Mouse (Mus musculus): Measurements from ENCODE around the gene Kdm6b.

Gene Kdm6b

GRCm38 (mm10) chr11:69419443-69419812, 6.0 kb upstream of the Kdm6b start:
- no peak for DNase-seq (ENCODE audit: low read depth, low spot score)

GRCm38 (mm10) chr11:69418481-69419442, 5.3 kb upstream of the Kdm6b start:
- DNase-seq (ENCODE audit: low read depth, low spot score): peak; percentile 97

DNA sequence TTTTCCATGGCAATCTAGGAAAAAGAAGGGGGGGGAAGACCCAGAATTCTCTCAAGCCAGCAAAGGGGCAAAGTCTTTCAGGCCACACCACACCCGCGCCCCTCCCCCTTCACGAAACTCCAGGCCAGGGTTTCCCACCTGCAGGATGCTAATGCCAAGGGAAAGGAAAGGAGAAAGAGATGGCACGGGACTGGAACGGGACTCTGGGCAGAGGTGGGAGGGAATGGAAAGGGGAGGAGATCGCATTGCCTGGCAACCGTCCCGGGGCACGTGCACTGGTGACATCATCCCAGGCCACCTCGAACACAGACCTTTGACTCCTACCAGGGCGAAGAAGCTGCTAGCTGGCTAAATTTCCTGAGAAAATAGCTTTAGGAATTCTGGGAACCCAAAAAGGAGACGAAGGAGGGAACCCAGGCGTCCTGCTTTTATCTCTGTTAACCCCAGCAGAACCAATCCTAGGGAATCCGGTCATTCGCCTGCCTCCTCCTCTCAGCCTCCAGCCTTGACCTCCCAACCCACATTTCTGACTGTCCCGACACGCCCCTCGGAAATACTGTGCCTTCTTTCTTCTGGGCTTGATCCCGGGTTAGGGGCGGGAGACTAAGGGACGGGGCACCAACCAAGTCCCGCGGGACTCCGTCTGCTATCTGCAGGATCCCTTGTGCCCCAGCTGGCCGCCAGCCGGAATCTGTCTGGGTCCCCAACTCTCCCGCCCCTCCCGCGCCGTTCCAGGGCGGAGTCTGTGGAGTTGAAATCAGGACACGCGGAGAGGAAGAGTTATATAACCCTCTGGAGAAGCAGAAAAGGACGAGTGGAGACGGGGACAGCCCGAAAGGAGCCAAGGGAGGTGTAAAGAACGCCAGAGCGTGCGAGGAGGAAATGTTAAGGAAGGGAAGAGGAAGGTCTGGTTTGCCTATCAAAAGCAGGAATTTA, 4.2 kb upstream of the Kdm6b start:
- DNase-seq (ENCODE audit: low read depth, low spot score): no peak

- DNase-seq (ENCODE audit: low read depth, low spot score): no peak
Observed at GRCm38 (mm10) chr11:69416921-69417448, 3.5 kb upstream of the Kdm6b start.

- DNase-seq (ENCODE audit: low read depth, low spot score): no peak
Observed at GRCm38 (mm10) chr11:69416509-69416908, 3.0 kb upstream of the Kdm6b start.

DNA sequence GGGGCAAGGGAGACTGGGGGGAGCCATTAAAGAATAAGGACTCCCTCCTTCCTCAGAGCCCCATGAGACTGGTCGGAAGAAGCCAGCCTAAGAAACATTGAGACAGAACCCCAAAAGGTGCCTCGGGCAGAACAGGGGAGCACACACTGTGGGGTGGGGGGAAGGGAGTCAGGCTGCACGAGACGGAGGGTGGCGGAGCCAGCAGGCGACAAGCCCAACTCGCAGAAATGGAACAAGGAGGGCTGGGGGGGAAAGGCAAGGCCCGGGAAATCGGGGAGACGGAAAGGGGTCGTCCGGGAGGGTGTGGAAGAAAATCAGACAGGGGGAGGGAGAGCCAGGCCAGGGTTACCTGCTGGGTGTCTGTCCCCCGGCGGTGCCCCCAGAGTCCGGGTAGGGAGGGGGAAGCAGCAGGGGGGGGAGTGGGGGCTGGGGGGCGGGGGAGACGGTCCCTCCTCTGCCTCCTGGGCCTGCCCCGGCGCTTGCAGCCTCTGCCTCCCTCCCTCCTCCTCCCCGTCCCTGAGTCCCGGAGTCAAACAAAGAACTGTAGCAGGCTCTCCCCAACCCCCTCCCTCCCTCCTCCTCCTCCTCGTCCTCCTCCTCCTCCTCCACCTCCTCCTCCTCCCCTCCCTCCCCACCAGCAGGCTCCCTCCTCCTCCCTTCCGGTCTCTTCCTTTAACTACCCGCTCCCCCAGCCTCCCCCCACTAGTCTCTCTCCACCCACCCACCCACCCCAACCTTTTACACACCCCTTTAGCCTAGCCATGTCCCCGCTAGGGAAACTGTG, 2.4 kb upstream of the Kdm6b start:
- DNase-seq (ENCODE audit: low read depth, low spot score): no peak

DNA sequence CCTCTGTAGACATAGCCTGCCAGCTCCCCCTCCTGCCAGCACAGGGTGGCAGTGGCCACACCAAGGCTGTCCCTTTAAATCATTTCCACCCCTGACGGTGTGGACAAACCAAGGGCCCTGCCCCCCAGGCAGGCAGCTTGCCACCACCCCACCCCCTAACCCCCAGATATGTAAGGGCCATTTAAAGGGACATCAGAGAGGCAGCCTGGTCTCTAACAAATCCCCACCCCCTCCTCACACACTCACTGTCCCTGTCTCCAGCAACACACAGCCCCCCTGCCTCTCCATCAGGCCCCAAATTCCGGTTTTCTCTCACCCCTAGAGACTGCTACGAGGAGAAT, 1.8 kb upstream of the Kdm6b start:
- DNase-seq (ENCODE audit: low read depth, low spot score): no peak

DNA sequence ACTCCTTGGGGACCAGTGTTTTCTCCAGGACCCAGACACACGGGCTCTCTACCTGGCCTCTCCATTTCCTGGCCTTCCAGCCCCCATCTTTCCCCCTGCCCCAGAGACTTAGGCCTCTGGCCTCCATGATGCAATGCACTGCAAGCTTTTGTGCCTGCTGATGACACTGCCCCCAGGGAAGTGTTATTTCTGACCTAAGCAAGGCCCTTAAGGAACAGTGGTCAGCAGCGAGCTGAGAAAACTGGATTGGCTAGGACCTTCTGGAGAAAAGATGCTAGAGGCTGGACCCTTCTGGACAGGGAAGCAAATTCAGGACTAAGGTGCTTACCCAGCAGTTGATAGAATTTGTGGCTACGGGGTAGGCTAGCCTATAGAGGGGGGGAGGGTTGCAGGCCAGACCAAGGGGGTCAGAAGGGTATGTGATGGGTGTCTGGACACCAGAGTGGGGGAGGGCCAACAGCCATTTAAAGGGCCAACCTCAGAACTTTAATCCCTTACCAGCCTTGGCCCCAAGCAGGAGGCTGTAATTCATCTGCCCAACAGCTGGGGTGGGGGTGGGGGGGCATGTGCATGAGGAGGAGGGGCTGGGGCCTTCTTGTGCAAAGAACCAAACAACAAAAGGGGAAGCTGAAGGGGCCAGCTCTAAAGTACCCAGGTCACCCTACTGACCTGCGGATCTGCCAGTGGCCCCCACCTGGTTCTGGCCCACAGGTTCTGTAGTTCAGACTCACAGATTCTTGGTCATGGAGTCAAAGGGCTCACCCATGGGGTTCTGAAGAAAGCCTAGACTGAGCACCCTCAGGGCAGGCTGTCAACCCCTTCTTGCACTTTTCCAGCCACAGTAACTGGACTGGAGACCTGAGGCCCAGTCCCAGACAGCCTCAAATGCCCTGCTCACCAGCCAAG, 1.2 kb upstream of the Kdm6b start:
- DNase-seq (ENCODE audit: low read depth, low spot score): no peak

GRCm38 (mm10) chr11:69412548-69412947, 927 bp downstream of the Kdm6b start:
- DNase-seq (ENCODE audit: low read depth, low spot score): no peak

GRCm38 (mm10) chr11:69411538-69412203, 1.8 kb downstream of the Kdm6b start:
- no peak for DNase-seq (ENCODE audit: low read depth, low spot score)

DNA sequence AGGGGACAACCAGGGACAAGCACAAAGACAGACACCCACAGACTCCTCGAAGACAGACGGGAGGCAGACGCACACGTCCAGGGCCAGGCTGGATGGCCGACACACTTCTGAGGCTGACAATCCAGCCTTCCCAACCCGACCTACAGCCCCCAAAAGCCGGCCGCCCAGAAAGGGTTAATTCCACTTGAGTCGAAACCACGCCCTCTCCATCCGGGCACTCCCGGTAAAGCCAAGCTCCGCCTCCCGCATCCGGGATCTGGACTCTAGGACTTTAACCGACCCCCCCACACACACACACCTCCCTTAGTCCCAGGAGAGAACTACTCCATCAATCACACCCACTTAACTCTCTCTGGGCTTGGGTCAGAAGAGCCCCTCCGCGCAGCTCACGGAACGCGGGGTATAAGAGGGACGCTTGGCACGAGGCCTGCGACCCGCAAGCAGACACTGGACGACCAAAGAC, 2.4 kb downstream of the Kdm6b start:
- no peak for DNase-seq (ENCODE audit: low read depth, low spot score)

DNA sequence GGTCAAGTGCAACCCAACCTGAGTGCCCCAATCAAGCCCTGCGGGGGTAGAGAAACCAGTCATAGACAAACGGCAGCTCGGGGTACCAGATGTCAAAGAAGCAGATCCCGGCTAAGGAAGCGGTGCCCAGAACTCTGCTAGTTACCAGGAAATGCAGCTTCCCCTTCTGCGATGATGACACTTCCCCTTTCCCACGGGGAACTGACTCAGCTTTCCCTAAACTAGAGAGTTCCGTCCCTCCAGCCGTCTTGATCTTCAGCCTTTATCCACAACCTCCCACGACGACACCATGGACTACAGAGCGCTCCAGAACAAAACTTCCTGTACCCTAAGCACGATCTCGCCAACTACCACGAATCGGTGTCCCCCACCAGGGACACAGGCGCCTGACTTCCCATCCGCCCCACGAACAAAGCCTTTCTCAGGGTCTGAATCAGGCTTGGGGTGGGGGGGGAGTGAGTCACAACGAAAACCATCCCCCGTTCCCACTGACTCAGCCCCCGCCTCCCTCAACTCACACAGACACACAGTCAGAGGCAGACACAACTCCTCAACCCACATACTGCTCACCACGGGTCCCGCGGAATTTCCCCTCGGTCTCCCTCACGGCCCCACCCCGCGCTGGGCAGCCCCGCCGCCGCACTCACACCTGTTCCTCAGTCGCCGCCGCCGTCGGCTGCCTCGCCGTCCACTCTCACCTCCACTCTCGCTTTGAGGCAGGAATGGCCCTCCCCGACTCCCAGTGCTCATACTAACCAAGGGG, 3.0 kb downstream of the Kdm6b start:
- no peak for DNase-seq (ENCODE audit: low read depth, low spot score)

DNA sequence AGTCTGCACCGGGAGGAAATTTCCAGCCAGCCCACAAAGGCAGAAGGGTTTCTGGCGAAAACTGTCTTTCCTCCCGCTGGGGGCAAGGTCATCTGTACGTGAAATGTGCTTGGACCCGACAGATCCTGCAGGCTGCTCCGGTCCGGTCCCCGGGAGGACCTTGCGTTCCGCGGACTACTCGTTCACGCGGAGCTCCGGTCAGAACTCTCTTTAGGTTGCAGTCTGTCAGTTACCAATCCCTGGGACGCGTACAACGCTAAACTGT, 3.5 kb downstream of the Kdm6b start:
- no peak for DNase-seq (ENCODE audit: low read depth, low spot score)

- DNase-seq (ENCODE audit: low read depth, low spot score): no peak
Observed at GRCm38 (mm10) chr11:69409378-69410044, 4.0 kb downstream of the Kdm6b start.

GRCm38 (mm10) chr11:69408541-69409377, 4.7 kb downstream of the Kdm6b start:
- peak; percentile 97 for DNase-seq (ENCODE audit: low read depth, low spot score)

DNA sequence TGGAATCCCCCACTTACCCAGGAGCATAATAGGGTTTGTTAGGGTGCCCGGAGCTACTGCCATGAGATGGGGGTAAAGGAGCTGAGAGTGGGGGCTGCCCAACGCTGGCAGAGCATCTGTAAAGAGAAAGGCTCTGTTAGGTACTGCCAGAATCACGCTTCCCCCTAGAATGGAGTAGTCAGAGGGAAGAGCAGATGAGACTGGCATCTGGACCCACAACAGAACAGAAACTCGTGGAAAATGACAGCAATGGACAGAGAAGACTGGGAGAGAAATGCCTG, 5.8 kb downstream of the Kdm6b start:
- no peak for DNase-seq (ENCODE audit: low read depth, low spot score)

DNA sequence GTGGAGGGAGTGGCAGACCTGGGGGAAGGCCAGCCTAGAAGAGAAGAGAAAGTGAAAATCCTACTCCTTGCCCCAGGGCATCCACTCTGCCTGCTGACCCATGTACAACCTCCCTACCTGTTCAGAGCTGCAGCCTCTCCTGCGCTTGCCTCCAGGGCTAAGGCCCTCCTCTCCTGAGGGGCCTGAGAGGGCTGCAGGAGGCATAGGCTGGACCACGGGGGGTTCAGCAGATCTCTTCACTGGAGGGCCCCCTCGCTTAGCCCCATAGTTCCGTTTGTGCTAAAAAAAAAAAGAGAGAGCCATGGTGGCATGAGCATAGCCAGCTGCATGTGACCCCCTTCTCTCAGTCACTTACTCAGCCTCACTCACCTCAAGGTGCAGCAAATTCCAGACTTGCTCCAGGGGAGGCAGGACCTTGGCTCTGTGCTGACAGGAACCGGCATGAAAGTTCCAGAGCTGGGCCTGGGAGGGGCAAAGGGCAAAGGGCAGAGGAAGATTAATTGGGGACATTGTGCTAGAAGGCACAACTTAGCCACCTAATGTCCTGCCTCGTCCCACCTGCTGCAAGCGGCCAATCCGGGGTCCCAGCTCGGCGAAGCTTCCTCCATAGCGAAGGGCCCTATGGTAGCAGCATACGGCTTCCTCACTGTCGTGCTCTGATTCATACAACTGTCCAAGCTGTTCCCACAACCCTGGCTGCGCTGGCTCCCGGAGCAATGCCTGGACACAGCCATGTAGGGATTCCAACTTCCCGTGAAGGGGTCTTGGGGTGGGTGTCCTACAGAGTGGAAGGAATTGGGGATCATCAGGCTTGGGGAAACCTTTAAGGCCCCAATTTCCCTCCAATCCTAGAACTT, 6.4 kb downstream of the Kdm6b start:
- no peak for DNase-seq (ENCODE audit: low read depth, low spot score)
